Mouse (Mus musculus) lung, adult 2 months (tissue): ENCODE measurements at regions not wholly inside any gene's neighbourhood (a gene's known extent, or its start where the extent isn't known, plus 50 kb on each side); places are given as distances from the start of the nearest gene placed in this dataset.

ENCODE experiments used
- CTCF ChIP-seq: fragments of 200-500 bp; IDR thresholded peaks from 2 replicates; pipeline ENCODE4 v1.5.1; 2011; ENCODE audit warnings: mild to moderate bottlenecking, low read length, control low read depth; ENCODE audit not compliant: insufficient read depth
- POLR2A ChIP-seq: fragments of 200-500 bp; IDR thresholded peaks from 2 replicates; pipeline ENCODE4 v1.6.1; 2011; ENCODE audit warnings: low read depth, mild to moderate bottlenecking, control low read depth, low read length, borderline replicate concordance; ENCODE audit errors: extremely low read depth

DNA sequence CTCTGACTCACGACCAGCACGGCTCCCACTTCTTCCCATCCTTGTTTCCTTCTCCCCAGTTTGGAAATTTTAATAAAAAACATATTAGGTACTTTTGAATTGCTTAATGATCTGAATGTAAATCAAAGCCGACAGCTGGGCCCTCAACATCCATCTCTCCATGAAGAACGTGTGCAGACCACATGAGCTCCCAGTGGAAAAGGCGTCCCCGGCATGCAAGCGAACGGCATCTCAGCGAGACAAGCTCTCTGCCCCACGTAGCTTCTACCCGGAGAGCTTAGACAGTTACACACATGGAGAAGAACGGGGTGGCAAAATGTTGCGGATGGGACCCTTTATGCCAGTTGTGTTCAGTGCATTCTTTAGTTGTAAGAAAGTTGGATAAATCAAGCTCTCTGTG is 109.6 kb upstream of the Lef1 start:
- TF ChIP-seq CTCF (no peak), POLR2A (no peak)
